Mouse (Mus musculus) kidney, adult 9 months (tissue): ENCODE measurements around the gene Socs5.

Experiments
- DNase-seq: peaks from one replicate; pipeline ENCODE4 v3.0.0; 2022

Socs5 gene

DNA sequence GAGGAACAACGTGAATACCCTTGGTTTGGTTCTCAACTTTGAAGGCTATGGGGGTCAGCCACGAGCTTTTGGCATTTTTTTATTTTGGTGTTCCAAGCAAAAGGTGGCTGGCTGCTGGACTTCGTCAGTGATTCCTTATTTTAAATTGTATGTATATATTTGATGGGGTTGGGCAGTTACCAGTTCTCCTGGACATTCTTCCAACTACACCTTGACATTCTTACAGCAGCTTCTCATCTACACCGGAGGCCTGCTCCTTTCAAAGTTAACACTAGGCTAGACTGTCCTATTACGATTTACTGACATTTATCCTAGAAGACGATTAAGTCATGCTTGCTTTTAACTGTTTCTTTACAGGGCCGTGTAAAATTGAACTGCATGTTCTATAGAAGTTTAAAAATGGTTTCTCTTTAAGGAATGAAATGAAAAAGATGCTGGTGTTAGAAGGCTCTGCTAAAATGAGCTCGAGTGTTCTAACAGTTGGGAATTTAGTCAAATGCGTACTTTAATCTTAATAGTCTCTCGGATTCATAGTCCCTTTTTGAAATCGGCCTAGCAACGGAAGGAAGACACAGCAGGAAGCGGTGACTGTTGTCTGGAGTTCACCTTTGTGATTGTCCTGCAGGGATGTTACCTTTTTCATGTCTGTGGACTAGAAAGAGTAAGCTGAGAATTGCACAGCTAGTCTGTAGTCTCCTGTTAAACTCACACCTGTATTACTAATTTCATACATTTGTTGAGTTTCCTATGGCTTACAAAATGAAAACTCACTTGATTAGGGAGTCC, 1.2 kb downstream of the Socs5 start:
- DNase-seq = no peak

GRCm38 (mm10) chr17:87109504-87109903, 2.0 kb downstream of the Socs5 start:
- DNase-seq = no peak

GRCm38 (mm10) chr17:87112852-87113592, 5.5 kb downstream of the Socs5 start:
- no peak for DNase-seq

DNA sequence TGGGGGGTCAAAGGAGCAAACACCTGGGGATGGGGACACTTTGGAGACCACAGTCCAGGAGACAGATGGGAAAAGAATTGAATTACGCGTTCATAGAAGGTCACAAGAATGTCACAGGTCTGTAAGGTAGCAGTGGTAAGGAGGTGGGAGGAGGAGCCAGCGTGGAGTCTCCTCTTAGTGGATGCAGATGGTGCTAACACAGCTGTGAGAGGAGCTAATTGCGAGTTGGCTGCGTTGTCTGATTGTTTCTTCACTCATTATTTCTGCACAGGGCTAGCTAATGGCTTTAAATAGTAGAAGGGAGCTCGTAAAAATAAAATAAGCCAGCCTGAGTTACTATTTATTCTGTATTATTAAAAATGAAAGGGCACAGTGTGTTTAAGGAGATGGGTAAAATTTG, 8.1 kb downstream of the Socs5 start:
- DNase-seq = no peak

GRCm38 (mm10) chr17:87118966-87119526, 11.6 kb downstream of the Socs5 start:
- no peak for DNase-seq

DNA sequence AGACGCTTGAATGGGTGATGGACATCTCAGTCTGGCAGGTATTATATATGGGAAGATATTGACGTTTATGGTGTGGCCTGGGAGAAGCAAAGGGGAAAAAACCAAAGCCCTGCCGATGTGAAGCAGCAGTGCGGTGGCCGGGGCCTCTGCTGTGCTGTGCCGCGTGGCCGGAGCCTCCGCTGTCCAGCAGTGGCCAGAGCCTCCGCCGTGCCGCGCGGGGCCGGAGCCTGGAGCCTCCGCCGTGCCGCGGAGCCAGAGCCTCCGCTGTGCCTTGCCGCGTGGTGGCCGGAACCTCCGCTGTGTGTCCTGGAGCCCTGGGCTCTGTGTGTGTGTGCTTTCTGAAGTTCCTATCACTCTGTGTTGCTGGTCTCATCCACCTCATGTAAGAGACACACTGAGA, 17.9 kb downstream of the Socs5 start:
- DNase-seq = no peak

DNA sequence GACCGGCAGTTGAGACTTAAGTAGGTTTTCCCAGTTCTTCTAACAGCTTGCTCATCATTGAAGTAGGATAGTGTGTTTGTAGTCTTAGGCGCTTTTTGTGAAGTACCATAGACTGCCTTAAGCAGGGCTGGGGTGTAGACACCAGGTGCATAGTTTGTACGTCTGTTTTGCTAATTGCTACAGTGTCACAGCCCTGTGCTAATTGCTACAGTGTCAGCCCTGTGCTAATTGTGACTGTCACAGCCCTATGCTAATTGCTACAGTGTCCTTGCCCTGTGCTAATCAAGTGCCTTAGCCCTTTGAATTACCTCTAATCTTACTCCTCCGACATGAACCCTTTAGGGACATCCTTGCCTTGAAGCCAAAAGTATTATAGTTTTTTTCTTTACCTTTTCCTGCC, 24.8 kb downstream of the Socs5 start:
- DNase-seq = no peak

- no peak for DNase-seq
Measured at GRCm38 (mm10) chr17:87133823-87134222, 26.3 kb downstream of the Socs5 start.

- DNase-seq = no peak
Measured at GRCm38 (mm10) chr17:87134631-87135030, 27.2 kb downstream of the Socs5 start.

DNA sequence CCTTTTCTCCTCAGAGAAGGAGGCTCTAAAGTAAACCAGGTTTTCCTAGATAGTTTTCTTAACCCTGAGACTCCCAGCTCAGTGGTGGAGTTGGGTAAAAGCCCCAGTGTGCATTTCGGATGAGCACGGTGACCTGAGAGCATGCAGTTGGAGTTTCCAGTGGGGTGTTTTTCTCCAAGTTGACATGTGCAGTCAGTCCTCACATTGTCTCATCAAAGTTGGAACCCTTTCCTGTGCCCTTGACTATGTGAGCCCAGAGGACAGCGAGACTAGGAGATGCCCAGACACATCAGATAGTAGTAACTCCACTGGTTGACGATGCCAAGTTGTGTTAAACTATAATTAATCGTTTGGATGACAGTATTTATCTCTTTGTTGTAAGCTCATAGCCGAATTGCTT, 28.3 kb downstream of the Socs5 start:
- no peak for DNase-seq

- DNase-seq = no peak
Measured at GRCm38 (mm10) chr17:87141188-87141935, 33.9 kb downstream of the Socs5 start.

DNA sequence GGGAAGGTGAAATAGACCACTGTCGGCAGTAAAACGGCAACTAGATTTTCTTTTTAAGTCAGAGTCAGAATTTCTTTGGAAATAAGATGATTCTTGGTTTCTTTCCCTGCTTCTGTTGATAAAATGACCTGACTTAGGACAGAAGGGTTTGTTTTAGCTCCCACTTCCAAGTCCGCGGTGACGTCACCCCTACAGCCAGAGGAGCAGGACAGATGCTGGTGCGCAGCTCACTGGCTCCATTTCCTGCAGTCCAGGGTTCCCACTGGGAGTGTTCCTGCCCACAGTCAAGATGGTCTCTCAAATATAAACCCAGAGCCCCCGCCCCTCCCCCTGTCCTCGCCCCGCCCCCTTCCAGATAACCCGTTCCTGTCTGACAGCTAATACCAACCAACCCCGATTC, 34.8 kb downstream of the Socs5 start:
- peak; percentile 53 for DNase-seq

- no peak for DNase-seq
Measured at GRCm38 (mm10) chr17:87143186-87143585, 35.7 kb downstream of the Socs5 start.

DNA sequence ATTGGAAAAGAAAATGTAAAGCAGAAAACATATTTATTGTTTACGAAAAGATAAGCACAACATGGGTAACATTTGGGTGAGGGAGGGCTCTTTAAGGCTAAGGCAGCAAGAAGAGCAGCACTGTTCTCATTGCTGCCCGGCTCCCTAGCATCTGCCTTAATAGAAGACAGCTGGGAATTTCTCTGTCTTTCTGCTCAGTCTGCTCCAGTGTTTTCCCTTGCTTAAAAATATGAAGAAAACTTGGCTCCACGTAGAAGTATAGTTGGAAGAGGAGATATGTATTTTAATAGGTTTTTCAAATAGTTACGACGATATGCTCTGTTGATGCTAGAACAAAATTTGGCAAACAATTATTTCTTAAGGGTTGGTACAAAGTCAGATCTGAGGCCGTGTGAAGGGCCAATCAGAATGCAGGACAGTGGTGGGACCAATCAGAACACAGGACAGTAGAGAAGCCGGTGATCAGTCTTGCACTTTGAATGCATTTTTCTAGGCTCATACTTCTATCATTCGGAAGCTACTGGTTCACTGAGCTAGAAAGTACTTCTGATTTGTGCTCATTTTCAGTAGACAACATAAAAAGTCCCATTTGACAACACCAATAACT, 39.0 kb downstream of the Socs5 start:
- no peak for DNase-seq

GRCm38 (mm10) chr17:87149762-87150161, 42.3 kb downstream of the Socs5 start:
- DNase-seq = no peak

DNA sequence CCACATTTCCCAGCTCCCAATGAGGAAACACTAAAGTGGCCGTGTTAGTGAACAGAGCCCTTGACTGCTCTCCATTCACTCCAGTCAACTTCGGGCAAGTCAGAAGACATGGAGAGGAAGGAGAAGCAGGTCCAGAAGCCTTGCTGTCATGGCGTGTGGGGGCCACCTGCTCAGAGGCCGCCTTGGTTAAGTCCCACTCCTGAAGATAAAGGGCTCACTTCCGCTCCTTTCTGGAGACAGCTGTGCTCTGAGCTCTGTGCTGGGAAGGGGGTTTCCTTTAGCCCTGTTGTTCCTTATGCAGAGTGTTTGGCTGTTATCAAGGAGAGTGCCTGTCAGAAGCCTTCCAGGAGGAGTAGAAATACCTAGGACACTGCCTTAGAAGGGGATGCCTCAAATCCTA, 45.5 kb downstream of the Socs5 start:
- no peak for DNase-seq

DNA sequence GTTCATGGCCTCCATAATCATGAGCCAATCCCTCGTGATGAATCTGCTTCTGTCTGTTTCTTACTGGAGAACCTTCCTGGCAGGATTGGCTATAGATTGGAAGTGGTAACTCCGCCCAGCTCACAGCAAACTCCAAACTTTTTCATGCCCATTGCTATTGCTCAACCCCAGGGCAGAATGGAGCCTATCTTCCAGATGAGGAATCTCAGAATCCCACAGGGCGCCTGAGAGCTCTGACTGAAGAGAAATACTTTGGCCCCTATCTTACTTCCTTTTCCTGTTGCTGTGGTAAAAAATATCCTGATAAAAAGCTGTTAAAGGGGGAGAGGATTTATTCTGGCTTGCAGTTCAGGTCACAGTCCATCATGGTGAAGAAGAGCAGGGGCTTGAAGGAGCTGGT, 48.2 kb downstream of the Socs5 start:
- no peak for DNase-seq

- DNase-seq = peak; percentile 50
Measured at GRCm38 (mm10) chr17:87157739-87158138, 50.3 kb downstream of the Socs5 start.

DNA sequence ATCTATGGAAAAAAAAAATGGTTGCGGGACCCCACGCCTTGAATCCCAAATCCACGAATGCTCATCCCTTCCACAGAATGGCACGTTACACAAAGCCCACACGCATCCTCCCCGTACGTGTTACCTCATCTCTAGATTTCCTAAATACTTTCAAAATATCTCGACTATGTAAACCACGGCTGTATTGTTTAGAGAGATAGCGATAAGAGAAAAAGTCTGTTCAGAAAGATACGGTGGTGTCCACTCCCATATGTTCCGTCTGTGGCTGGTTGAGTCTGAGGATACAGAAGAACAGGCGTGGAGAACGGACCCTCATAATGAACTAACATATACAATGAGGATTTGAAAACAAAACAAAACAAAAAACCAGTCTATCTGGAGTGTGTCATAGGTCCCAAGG, 51.1 kb downstream of the Socs5 start:
- DNase-seq = no peak

DNA sequence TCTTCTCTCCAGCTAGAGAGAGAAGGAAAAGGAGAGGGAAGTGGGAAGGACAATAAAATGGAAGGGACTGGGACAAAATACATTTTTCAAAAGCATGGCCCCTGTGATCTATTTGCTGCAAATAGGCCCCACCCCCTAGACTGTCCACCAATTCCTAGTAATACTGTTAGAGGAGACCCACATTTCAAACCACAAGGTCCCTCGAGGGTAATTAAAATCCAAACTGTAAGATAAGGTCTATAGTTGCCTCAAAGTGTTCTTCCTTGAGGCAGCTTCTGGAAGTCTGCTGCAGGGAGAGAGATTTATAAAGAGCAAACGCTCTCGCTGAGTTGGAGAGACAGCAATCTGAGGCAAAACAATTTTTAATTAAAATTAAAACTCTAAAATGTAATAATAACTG, 52.8 kb downstream of the Socs5 start:
- no peak for DNase-seq

- DNase-seq = no peak
Measured at GRCm38 (mm10) chr17:87164312-87164922, 56.9 kb downstream of the Socs5 start.

DNA sequence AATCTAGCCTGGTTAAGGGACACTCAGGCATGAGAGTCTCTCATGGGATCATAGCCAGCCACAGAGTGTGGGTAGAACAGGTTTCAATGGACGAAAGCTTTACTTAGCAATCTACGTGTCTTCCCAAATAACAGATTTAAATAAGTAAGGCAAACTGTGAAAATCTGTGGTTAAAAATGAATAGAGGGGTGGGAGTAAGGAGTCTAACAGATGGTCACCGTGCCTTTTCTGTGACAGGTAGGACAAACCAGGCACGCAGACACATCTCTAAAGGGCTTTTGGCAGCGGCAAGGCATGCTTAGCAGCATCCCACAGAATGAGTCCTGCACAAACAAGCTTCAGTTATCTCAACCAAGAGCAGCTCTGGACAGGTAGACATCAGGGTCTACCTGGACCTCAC, 59.9 kb downstream of the Socs5 start:
- no peak for DNase-seq

DNA sequence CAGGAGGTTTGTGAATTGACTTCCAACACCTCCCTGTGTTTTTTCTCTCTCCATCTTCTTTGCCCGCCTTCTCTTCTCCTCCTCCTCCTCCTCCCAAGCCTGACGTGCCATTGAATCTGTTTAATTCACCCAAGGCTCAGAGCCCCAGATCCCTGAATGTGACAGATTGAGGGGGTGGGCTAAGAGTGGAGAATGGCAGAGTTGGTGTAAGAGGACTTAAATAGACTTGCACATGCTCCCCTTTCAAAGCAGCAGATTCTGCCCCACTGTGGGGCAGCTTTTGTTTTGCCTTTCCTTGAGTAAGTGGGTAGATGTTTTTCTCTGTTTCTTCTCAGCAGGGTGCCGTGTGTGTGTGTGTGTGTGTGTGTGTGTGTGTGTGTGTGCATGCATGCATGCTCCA, 61.6 kb downstream of the Socs5 start:
- DNase-seq = no peak
